Mouse (Mus musculus) forebrain, embryonic 12.5 days (tissue): ENCODE measurements around the gene Rbm4b. TPM values are rescaled to one million over a fixed set of nuclear protein-coding genes. Genes with fewer than 3 reads are reported as not detected.
"Not testable (repeated sequence)": the region's sequence is repeated elsewhere in the genome, so short reads cannot be mapped to it uniquely, and the experiment has no call there.

Source experiments
- ATAC-seq: fragments of 200-750 bp; cut with Nextera tagmentation; 2 replicates; pipeline ENCODE4 v1.8.0; 2017; ENCODE audit warnings: moderate TSS enrichment; ENCODE audit not compliant: low FRiP score
- H3K27ac ChIP-seq: fragments of 300-500 bp; sonication (generic); 2 replicates; pipeline ENCODE4 v1.5.1; 2016; ENCODE audit warnings: mild to moderate bottlenecking
- H3K27me3 ChIP-seq: fragments of 300-500 bp; sonication (generic); 2 replicates; pipeline ENCODE4 v1.6.1; 2016; ENCODE audit warnings: mild to moderate bottlenecking
- H3K36me3 ChIP-seq: fragments of 300-500 bp; sonication (generic); replicated peaks from 2 replicates; pipeline ENCODE4 v1.6.1; 2016; ENCODE audit warnings: mild to moderate bottlenecking
- H3K4me1 ChIP-seq: fragments of 300-500 bp; sonication (generic); 2 replicates; pipeline ENCODE4 v1.6.1; 2016
- H3K4me2 ChIP-seq: fragments of 300-500 bp; sonication (generic); 2 replicates; pipeline ENCODE4 v1.6.1; 2016; ENCODE audit warnings: mild to moderate bottlenecking, moderate library complexity
- H3K4me3 ChIP-seq: fragments of 300-500 bp; sonication (generic); replicated peaks from 2 replicates; pipeline ENCODE4 v1.5.1; 2016; ENCODE audit warnings: mild to moderate bottlenecking
- H3K9ac ChIP-seq: fragments of 300-500 bp; sonication (generic); 2 replicates; pipeline ENCODE4 v1.6.1; 2016; ENCODE audit warnings: mild to moderate bottlenecking
- H3K9me3 ChIP-seq: fragments of 300-500 bp; sonication (generic); 2 replicates; pipeline ENCODE4 v1.6.1; 2016
- WGBS: fragments of 180-500 bp; shearing (Covaris S2); methylation state at CpG from one replicate; pipeline ENCODE4 v1.1.7; 2016; 5-methylcytosine and 5-hydroxymethylcytosine counted together
- polyA plus RNA-seq: library from polyadenylated mRNA; unstranded; fragments of >200 nt; fragmentation: Nextera tagmentation; extraction: Ambion mirVana; gene quantifications from 2 replicates; pipeline ENCODE4 v1.2.1, GENCODE M21; 2016

The Rbm4b gene
- polyA plus RNA-seq, 1 experiment from 2014 or later, result 151 TPM

- peaks cover 90% of the 10 kb centered on the region for H3K36me3 ChIP-seq
- no peak overlapping the region for H3K9ac ChIP-seq
- H3K9me3 ChIP-seq, result no peaks in the 10 kb centered on the region
- 90% methylated on average over 14 of the region's 14 CpGs for WGBS
- no peak for ATAC-seq
- H3K4me3 ChIP-seq, result no peak overlapping the region
- no peak overlapping the region for H3K4me2 ChIP-seq
- H3K27me3 ChIP-seq, result no peaks in the 10 kb centered on the region
- H3K4me1 ChIP-seq, result no peaks in the 10 kb centered on the region
- 0 out of 2 replicates have a peak overlapping the region, but pooled peaks have one; percentile 8 for H3K27ac ChIP-seq
Observed at GRCm38 (mm10) chr19:4746611-4747010, 9.7 kb upstream of the Rbm4b start.

GRCm38 (mm10) chr19:4747631-4748312 lies 8.5 kb upstream of the Rbm4b start:
- WGBS, result 92% methylated on average over 9 of the region's 9 CpGs
- no peak overlapping the region for H3K4me3 ChIP-seq
- H3K27ac ChIP-seq, result no peak overlapping the region
- H3K27me3 ChIP-seq, result no peaks in the 10 kb centered on the region
- H3K9me3 ChIP-seq, result no peaks in the 10 kb centered on the region
- ATAC-seq, result no peak
- peaks cover 87% of the 10 kb centered on the region for H3K36me3 ChIP-seq
- H3K9ac ChIP-seq, result no peak overlapping the region
- no peak overlapping the region for H3K4me2 ChIP-seq
- no peaks in the 10 kb centered on the region for H3K4me1 ChIP-seq

GRCm38 (mm10) chr19:4748493-4748892 lies 7.8 kb upstream of the Rbm4b start:
- no peaks in the 10 kb centered on the region for H3K4me1 ChIP-seq
- H3K4me3 ChIP-seq, result no peak overlapping the region
- ATAC-seq, result no peak
- no peaks in the 10 kb centered on the region for H3K9me3 ChIP-seq
- H3K4me2 ChIP-seq, result no peak overlapping the region
- no peak overlapping the region; the same call in 1 of the 2 replicates for H3K9ac ChIP-seq
- 91% methylated on average over 10 of the region's 10 CpGs for WGBS
- H3K27ac ChIP-seq, result no peak overlapping the region
- H3K36me3 ChIP-seq, result peaks cover 87% of the 10 kb centered on the region
- no peaks in the 10 kb centered on the region for H3K27me3 ChIP-seq

GRCm38 (mm10) chr19:4749975-4750374 lies 6.3 kb upstream of the Rbm4b start:
- H3K4me1 ChIP-seq, result no peaks in the 10 kb centered on the region
- no peak for ATAC-seq
- H3K27ac ChIP-seq, result no peak overlapping the region
- H3K36me3 ChIP-seq, result peaks cover 73% of the 10 kb centered on the region
- no peaks in the 10 kb centered on the region for H3K9me3 ChIP-seq
- H3K4me3 ChIP-seq, result no peak overlapping the region
- no peak overlapping the region; the same call in 1 of the 2 replicates for H3K9ac ChIP-seq
- H3K27me3 ChIP-seq, result no peaks in the 10 kb centered on the region
- no peak overlapping the region for H3K4me2 ChIP-seq
- WGBS, result 79% methylated on average over 6 of the region's 6 CpGs

- Histone ChIP-seq H3K36me3 (peaks cover 25% of the 10 kb centered on the region), H3K27me3 (no peaks in the 10 kb centered on the region), H3K4me3 (peak overlapping the region; percentile 59), H3K27ac (peak overlapping the region; percentile 95), H3K9me3 (no peaks in the 10 kb centered on the region), H3K9ac (peak overlapping the region; percentile 63), H3K4me2 (peak overlapping the region; percentile 77), H3K4me1 (peaks cover 28% of the 10 kb centered on the region)
- under 1% methylated on average over 10 of the region's 10 CpGs for WGBS
- peak; percentile 72 for ATAC-seq
Observed at GRCm38 (mm10) chr19:4755565-4756192, 618 bp upstream of the Rbm4b start.

GRCm38 (mm10) chr19:4756921-4757320 lies 624 bp downstream of the Rbm4b start:
- Histone ChIP-seq H3K4me2 (peak overlapping the region; percentile 77), H3K36me3 (peaks cover 25% of the 10 kb centered on the region), H3K27me3 (no peaks in the 10 kb centered on the region), H3K4me3 (peak overlapping the region; percentile 59), H3K4me1 (peaks cover 35% of the 10 kb centered on the region), H3K27ac (peak overlapping the region; percentile 95), H3K9me3 (no peaks in the 10 kb centered on the region), H3K9ac (peak overlapping the region; percentile 78)
- WGBS, result 10% methylated on average over 9 of the region's 9 CpGs
- ATAC-seq, result no peak

- not testable (repeated sequence) for H3K27me3 ChIP-seq, ATAC-seq, H3K9ac ChIP-seq, H3K4me3 ChIP-seq, H3K9me3 ChIP-seq, H3K27ac ChIP-seq, H3K4me2 ChIP-seq
- WGBS, result 93% methylated on average over 8 of the region's 8 CpGs
- peaks cover 40% of the 10 kb centered on the region for H3K4me1 ChIP-seq
- H3K36me3 ChIP-seq, result peaks cover 55% of the 10 kb centered on the region
Observed at GRCm38 (mm10) chr19:4760544-4760943, 4.2 kb downstream of the Rbm4b start.

GRCm38 (mm10) chr19:4762876-4763275 lies 6.6 kb downstream of the Rbm4b start:
- no peak overlapping the region for H3K27ac ChIP-seq
- H3K4me1 ChIP-seq, result peaks cover 36% of the 10 kb centered on the region
- 73% methylated on average over 1 of the region's 1 CpGs for WGBS
- H3K9me3 ChIP-seq, result no peaks in the 10 kb centered on the region
- no peak overlapping the region for H3K4me3 ChIP-seq
- H3K27me3 ChIP-seq, result no peaks in the 10 kb centered on the region
- no peak overlapping the region for H3K9ac ChIP-seq
- H3K36me3 ChIP-seq, result peaks cover 71% of the 10 kb centered on the region
- H3K4me2 ChIP-seq, result no peak overlapping the region
- no peak for ATAC-seq

- ATAC-seq, result no peak
- H3K9ac ChIP-seq, result no peak overlapping the region
- H3K9me3 ChIP-seq, result no peaks in the 10 kb centered on the region
- no peak overlapping the region for H3K27ac ChIP-seq
- peaks cover 3% of the 10 kb centered on the region; the same call in 1 of the 2 replicates for H3K4me1 ChIP-seq
- no peaks in the 10 kb centered on the region for H3K27me3 ChIP-seq
- H3K4me3 ChIP-seq, result no peak overlapping the region
- 96% methylated on average over 10 of the region's 12 CpGs for WGBS
- H3K4me2 ChIP-seq, result no peak overlapping the region
- H3K36me3 ChIP-seq, result peaks cover 89% of the 10 kb centered on the region
Observed at GRCm38 (mm10) chr19:4767507-4768148, 11.3 kb downstream of the Rbm4b start.

GRCm38 (mm10) chr19:4772785-4773184 lies 16.5 kb downstream of the Rbm4b start:
- Histone ChIP-seq H3K36me3 (peaks cover 82% of the 10 kb centered on the region), H3K9me3 (no peaks in the 10 kb centered on the region), H3K27ac (no peak overlapping the region), H3K4me3 (no peak overlapping the region), H3K9ac (no peak overlapping the region), H3K4me2 (no peak overlapping the region), H3K4me1 (no peaks in the 10 kb centered on the region), H3K27me3 (no peaks in the 10 kb centered on the region)
- 85% methylated on average over 3 of the region's 3 CpGs for WGBS
- no peak for ATAC-seq

- Histone ChIP-seq H3K27me3 (no peaks in the 10 kb centered on the region), H3K9me3 (no peaks in the 10 kb centered on the region), H3K4me2 (no peak overlapping the region), H3K36me3 (peaks cover 79% of the 10 kb centered on the region), H3K4me1 (peaks cover 10% of the 10 kb centered on the region), H3K4me3 (no peak overlapping the region), H3K27ac (no peak overlapping the region), H3K9ac (no peak overlapping the region)
- WGBS, result 95% methylated on average over 2 of the region's 2 CpGs
- ATAC-seq, result no peak
Observed at GRCm38 (mm10) chr19:4782891-4783290, 26.6 kb downstream of the Rbm4b start.

- H3K4me2 ChIP-seq, result no peak overlapping the region
- peaks cover 19% of the 10 kb centered on the region for H3K4me1 ChIP-seq
- H3K9ac ChIP-seq, result no peak overlapping the region
- ATAC-seq, result no peak
- no peak overlapping the region for H3K4me3 ChIP-seq
- no peak overlapping the region for H3K27ac ChIP-seq
- no peaks in the 10 kb centered on the region for H3K27me3 ChIP-seq
- H3K9me3 ChIP-seq, result no peaks in the 10 kb centered on the region
- 92% methylated on average over 7 of the region's 7 CpGs for whole genome bisulfite sequencing
- H3K36me3 ChIP-seq, result peaks cover 89% of the 10 kb centered on the region
Observed at GRCm38 (mm10) chr19:4785206-4785605, 28.9 kb downstream of the Rbm4b start.
